Mouse (Mus musculus): ENCODE measurements around the gene Nme9. TPM values are rescaled to one million over a fixed set of nuclear protein-coding genes. Genes with fewer than 3 reads are reported as not detected.

Nme9 gene
- polyA plus RNA-seq, 1 experiment: 0.56 TPM

DNA sequence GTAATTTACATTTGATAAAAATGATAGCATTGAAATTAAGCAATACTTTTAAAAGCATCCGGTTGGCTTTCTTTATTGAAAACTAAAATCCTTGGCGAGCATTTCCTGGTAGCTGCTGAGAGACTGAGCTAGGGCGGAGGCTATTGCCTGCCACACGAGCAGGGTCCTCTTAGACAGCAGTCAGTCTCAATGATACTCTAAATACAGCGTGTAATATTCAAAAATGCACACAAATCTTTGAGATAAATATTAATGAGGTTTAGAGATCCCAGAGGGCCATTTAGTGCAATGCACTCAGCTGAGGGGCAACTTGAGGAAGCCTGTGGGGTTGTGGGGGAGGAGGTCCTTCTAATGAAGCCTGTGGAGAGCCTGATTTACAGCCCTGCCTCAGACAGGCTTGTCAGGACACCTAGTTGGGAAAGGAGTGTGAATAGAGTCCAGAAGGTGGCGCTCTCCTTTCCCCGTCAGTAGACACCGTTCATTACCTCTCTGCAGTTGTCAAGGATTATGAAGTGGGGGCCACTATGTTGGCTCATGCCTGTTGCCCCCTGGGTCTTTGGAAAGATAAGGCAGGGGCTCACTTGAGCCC is 6.6 kb upstream of the Nme9 start:
- peaks cover 10% of the 10 kb centered on the region for H3K4me1 ChIP-seq (ENCODE audit: control insufficient read depth, insufficient read depth, low read length)
- TF ChIP-seq CTCF (IDR thresholded peaks at IDR 0.05; ENCODE audit: extremely low read depth, insufficient read depth, low read length): peak; percentile 30; the same call in 1 of the 2 replicates
- TF ChIP-seq POLR2A (IDR thresholded peaks at IDR 0.05; ENCODE audit: extremely low read depth, insufficient read depth, low read length): no peak
- H3K4me3 ChIP-seq (ENCODE audit: insufficient read depth, low read length): no peak overlapping the region
- H3K27ac ChIP-seq (ENCODE audit: insufficient read depth, low read length): no peak overlapping the region

DNA sequence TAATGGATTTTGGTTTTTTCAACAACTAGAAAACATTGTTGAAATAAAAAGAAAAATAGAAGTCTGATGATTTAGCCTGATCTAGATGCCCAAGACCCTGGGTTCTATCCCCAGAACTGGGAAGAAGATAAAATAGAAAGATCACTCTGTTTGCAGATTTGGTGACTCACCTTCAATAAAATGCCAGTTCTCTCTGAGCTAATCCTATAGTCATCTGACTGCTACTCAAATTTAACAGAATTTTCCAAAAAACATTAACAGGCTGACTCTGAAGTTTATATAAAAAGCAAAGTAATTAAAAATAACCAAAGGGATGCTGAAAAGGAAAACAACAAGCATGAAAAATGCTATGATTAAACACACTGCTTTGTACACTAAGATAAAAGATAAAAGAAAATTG is 5.0 kb upstream of the Nme9 start:
- no peak overlapping the region for H3K4me3 ChIP-seq (ENCODE audit: insufficient read depth, low read length)
- peaks cover 10% of the 10 kb centered on the region for H3K4me1 ChIP-seq (ENCODE audit: control insufficient read depth, insufficient read depth, low read length)
- H3K27ac ChIP-seq (ENCODE audit: insufficient read depth, low read length): no peak overlapping the region
- TF ChIP-seq POLR2A (IDR thresholded peaks at IDR 0.05; ENCODE audit: extremely low read depth, insufficient read depth, low read length): no peak
- no peak for TF ChIP-seq CTCF (IDR thresholded peaks at IDR 0.05; ENCODE audit: extremely low read depth, insufficient read depth, low read length)

DNA sequence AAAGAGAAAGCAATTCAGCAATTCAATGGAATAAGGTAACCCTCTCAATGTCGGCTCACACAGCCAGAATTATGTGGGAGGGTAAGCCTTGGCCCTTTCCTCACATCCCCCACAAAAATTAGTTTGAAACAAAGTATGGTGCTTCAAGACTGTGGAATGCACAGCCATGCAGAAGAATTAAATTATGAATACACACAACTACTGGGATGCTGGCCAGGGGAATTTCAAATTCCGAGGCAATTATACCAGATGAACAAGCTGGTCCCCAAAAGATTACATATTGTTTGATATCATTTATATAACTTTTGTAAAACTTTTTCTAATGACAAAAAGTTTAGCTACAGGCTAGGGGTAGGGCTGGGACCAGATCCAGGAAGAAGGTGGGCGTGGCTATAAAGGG is 4.0 kb upstream of the Nme9 start:
- Histone ChIP-seq H3K4me1 (ENCODE audit: control insufficient read depth, insufficient read depth, low read length) (peaks cover 3% of the 10 kb centered on the region; the same call in 1 of the 2 replicates), H3K4me3 (ENCODE audit: insufficient read depth, low read length) (no peak overlapping the region), H3K27ac (ENCODE audit: insufficient read depth, low read length) (no peak overlapping the region)
- TF ChIP-seq CTCF (IDR thresholded peaks at IDR 0.05; ENCODE audit: extremely low read depth, insufficient read depth, low read length) (no peak), POLR2A (IDR thresholded peaks at IDR 0.05; ENCODE audit: extremely low read depth, insufficient read depth, low read length) (no peak)

DNA sequence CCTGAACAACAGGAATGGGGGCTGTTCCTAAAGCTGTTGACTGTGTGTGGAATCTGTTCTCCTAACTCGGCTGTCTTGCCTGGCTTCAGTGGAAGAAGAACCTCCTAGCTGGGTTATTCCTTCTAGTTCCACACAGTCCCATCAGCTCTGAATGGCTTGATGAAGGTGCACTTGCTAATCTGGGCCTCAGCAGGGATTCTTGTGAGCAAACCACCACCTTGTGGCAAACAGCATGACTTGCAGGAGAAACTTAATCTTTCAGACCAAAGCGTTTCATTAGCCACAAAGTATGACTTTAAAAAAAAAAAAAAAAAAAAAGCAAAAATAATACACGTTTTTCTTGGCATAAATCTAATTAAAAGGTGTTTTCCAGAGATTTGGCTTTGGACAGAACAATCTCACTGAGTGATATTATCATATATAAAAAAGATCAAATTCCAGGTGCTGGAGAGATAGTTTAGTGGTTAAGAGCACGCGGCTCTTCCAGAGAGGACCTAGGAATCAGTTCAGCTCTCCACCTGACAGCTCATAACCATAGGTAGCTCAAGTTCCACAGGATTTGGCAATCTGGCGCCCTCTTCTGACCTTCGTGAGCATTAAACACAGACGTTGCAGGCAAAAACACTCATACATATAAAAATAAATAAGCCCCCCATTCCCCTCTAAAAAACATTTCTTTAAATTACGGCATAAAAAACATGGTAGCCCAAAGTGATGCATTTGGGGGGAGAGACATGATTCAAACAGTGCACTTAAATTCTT is 1.2 kb upstream of the Nme9 start:
- Histone ChIP-seq H3K4me3 (ENCODE audit: insufficient read depth, low read length) (no peak overlapping the region), H3K27ac (ENCODE audit: insufficient read depth, low read length) (no peak overlapping the region)
- peak; percentile 71 for TF ChIP-seq CTCF (IDR thresholded peaks at IDR 0.05; ENCODE audit: extremely low read depth, insufficient read depth, low read length)
- no peak for TF ChIP-seq POLR2A (IDR thresholded peaks at IDR 0.05; ENCODE audit: extremely low read depth, insufficient read depth, low read length)

DNA sequence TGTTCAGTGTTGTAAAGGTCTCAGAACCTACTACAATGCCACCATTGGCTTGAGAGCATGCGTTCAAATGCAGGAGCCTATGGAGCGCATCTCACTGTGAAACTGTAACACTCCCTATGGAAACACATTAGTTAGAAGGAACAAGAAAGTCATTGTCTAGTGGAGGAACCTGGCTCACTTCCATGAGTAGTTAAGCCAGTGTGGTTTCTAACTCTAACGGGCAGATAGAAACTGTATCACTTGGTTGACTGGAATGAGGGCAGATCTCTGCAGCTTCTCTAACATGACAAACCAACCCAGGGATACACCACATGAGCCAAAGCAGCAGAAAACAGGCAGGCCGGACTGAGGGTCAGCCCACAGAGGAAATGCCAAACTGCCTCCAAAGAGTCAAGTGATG is 2.9 kb downstream of the Nme9 start:
- Histone ChIP-seq H3K27ac (ENCODE audit: insufficient read depth, low read length) (no peak overlapping the region), H3K4me1 (ENCODE audit: control insufficient read depth, insufficient read depth, low read length) (no peaks in the 10 kb centered on the region), H3K4me3 (ENCODE audit: insufficient read depth, low read length) (no peak overlapping the region)
- no peak for TF ChIP-seq POLR2A (IDR thresholded peaks at IDR 0.05; ENCODE audit: extremely low read depth, insufficient read depth, low read length)
- TF ChIP-seq CTCF (IDR thresholded peaks at IDR 0.05; ENCODE audit: extremely low read depth, insufficient read depth, low read length): no peak

More for the DNA sequence above, 1.2 kb upstream of the Nme9 start:
- no peaks in the 10 kb centered on the region for H3K4me1 ChIP-seq (ENCODE audit: control insufficient read depth, insufficient read depth, low read length)

DNA sequence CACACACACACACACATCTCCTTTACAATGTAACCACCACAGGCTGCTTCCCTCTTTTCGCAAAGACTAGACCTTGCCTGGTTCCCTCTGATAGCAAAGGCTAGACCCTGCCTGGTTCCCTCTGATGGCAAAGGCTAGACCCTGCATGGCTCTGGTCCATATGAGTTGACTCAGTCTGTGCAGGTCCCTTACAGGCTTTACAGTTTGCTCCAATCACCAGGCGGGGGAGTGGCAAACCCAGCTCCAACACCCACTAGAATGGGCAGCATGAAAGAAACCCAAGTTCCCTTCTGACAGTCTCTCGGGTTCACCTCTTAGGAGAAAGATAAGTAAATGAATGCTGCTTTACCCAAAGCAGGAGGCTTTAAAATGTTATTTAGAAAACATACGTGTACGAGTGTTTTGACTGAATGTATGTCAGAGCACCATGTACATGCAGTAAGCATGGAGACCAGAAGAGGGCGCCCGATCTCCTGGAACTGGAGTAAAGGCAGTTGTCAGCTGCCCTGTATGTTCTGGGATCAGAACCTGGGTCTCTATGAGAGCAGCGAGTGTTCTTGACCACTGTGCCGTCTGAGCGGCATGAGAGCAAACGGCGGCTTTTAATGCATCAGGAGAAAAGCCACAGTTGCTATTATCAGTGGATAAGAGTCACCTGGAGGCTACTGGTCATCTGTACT is 7.4 kb downstream of the Nme9 start:
- Histone ChIP-seq H3K4me3 (ENCODE audit: insufficient read depth, low read length) (no peak overlapping the region), H3K4me1 (ENCODE audit: control insufficient read depth, insufficient read depth, low read length) (no peaks in the 10 kb centered on the region), H3K27ac (ENCODE audit: insufficient read depth, low read length) (no peak overlapping the region)
- no peak for TF ChIP-seq POLR2A (IDR thresholded peaks at IDR 0.05; ENCODE audit: extremely low read depth, insufficient read depth, low read length)
- TF ChIP-seq CTCF (IDR thresholded peaks at IDR 0.05; ENCODE audit: extremely low read depth, insufficient read depth, low read length): peak; percentile 64

DNA sequence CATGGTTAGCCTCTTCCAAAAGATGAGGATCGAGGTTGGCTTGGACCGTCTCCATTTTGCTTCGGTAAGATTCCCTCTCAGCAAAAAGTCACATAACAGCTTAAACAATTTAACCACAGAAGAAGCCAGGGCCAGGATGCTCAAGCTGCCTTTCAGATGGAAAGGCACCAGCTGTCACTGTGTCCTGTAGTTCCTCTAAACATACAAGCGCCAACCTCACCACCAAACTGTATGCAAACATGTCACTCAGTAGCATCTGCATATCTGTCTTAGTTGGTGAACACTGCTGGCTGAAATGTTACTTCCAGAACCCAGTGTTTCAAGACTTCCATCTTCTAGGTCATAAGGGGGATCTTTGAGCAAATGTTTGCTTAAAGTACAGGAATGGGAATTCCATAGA is 8.5 kb downstream of the Nme9 start:
- TF ChIP-seq POLR2A (IDR thresholded peaks at IDR 0.05; ENCODE audit: extremely low read depth, insufficient read depth, low read length) (no peak), CTCF (IDR thresholded peaks at IDR 0.05; ENCODE audit: extremely low read depth, insufficient read depth, low read length) (no peak)
- H3K4me3 ChIP-seq (ENCODE audit: insufficient read depth, low read length): no peak overlapping the region
- H3K27ac ChIP-seq (ENCODE audit: insufficient read depth, low read length): no peak overlapping the region
- H3K4me1 ChIP-seq (ENCODE audit: control insufficient read depth, insufficient read depth, low read length): no peaks in the 10 kb centered on the region

DNA sequence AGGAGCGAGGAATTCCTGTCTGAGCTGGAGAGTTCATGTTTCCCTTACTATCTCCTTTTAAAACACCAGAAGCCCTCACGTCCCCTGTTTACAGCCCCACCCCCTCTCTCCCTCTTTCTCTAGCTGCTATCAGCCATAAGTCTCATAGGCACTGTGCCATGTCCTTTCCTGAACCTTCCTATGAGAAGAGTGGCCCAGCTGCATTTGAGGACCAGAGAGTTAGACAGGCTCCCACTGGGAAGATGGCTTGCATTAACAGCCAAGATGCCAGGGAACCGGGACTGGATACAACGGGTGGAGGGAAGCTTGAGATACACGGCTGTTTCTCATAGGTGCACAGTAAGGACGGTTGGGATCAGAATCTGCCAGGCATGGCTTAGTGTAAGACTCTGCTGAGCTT is 13.6 kb downstream of the Nme9 start:
- H3K4me3 ChIP-seq (ENCODE audit: insufficient read depth, low read length): no peak overlapping the region
- H3K27ac ChIP-seq (ENCODE audit: insufficient read depth, low read length): no peak overlapping the region
- no peak for TF ChIP-seq CTCF (IDR thresholded peaks at IDR 0.05; ENCODE audit: extremely low read depth, insufficient read depth, low read length)
- TF ChIP-seq POLR2A (IDR thresholded peaks at IDR 0.05; ENCODE audit: extremely low read depth, insufficient read depth, low read length): no peak
- no peaks in the 10 kb centered on the region for H3K4me1 ChIP-seq (ENCODE audit: control insufficient read depth, insufficient read depth, low read length)

DNA sequence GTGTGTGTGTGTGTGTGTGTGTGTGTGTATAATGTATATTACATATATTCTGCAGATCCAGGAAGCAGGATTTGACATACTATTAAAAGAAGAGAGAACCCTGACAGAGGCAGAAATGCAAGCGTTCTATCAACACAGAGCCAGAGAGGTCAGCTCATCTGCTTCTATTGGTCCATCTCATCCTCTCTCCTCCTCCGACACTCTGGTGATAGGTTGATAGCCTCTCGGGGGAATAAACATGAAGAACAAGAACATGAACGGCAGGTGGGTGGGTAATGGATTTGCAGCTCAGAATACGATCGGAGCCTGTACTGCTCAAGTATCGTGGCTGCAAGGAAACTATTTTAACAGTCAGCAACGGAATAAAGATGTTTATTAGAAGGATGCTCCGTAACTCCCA is 17.3 kb downstream of the Nme9 start:
- no peaks in the 10 kb centered on the region for H3K4me1 ChIP-seq (ENCODE audit: control insufficient read depth, insufficient read depth, low read length)
- TF ChIP-seq POLR2A (IDR thresholded peaks at IDR 0.05; ENCODE audit: extremely low read depth, insufficient read depth, low read length): no peak
- no peak for TF ChIP-seq CTCF (IDR thresholded peaks at IDR 0.05; ENCODE audit: extremely low read depth, insufficient read depth, low read length)
- no peak overlapping the region for H3K4me3 ChIP-seq (ENCODE audit: insufficient read depth, low read length)
- no peak overlapping the region for H3K27ac ChIP-seq (ENCODE audit: insufficient read depth, low read length)
